Mouse (Mus musculus): ENCODE data around the gene Plekhj1.
"Not testable (repeated sequence)": the region's sequence is repeated elsewhere in the genome, so short reads cannot be mapped to it uniquely, and the experiment has no call there.

Plekhj1 gene

DNA sequence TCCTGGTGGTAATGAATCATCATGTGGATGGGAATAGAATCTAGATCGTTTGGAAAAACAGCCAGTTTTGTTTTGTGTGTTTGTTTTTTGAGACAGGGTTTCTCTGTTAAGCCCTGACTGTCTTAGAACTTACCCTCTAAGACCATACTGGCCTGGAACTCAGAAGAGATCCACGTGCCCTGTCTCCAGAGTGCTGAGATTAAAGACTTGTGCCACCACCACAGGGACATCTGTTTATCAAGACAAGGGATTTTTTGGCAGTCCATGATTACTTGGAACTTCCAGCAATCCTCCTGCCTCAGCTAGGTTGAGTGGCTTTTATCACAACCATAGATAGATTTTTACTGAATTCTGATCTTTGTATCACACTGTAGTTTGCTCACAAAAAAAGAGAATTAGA, 26.4 kb upstream of the Plekhj1 start:
- DNase-seq, result no peak

DNA sequence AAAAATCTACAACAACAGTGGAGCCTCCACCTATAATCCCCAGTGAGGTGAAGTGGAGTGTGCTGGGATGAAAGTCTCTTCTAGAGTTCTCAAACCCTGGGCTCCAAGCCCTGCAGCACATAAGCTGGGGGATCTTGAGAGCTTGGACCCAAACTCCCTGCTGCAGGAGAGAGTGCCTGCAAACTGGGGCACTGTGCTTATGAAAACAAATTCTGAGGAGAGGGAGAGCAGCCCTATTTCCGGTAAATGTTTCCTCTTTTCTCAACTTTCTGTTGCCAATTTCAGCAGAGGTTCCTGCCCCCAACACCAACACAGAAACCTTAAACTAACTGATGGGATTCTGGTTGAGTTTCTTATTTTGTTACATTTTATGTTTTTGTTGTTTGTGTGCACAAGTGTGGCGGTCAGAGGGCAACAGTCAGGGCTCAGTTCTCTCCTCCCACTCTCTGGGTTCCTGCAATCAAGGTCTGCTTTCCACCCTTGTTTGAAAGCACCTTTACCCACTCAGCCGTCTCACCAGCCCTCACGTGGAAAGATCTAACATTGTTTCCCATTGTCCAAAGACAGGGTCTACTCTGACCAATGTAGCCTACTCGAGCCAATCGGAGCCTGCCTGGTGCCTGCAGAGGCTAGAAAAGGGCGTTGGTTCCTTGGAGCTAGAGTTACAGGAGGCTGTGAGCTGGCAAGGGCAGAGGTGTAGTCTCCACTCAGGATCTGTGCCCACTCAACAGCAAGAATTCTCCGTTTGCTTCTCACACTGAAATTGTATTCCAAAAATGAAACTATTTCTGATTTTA, 25.6 kb upstream of the Plekhj1 start:
- peak; percentile 23 for DNase-seq

- no peak for DNase-seq
Measured at GRCm38 (mm10) chr10:80823316-80823715, 24.9 kb upstream of the Plekhj1 start.

- no peak for DNase-seq
Measured at GRCm38 (mm10) chr10:80822528-80822927, 24.1 kb upstream of the Plekhj1 start.

DNA sequence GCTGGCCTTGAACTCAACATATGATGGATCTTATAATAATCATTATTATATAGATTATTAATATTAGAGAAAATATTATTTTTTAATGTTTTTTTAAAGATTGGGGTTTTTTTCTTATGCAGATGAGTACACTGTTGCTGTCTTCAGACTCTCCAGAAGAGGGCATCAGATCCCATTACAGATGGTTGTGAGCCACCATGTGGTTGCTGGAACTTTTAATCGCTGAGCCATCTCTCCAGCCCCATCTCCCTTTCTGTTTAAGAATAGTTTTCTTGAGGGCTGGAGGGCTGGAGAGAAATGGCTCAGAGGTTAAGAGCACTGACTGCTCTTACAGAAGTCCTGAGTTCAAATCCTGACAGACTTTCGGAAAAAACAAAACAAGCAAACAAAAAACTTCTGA, 23.6 kb upstream of the Plekhj1 start:
- DNase-seq, result no peak

- peak; percentile 64 for DNase-seq
Measured at GRCm38 (mm10) chr10:80819406-80819805, 21.0 kb upstream of the Plekhj1 start.

GRCm38 (mm10) chr10:80818599-80819281, 20.3 kb upstream of the Plekhj1 start:
- no peak for DNase-seq

DNA sequence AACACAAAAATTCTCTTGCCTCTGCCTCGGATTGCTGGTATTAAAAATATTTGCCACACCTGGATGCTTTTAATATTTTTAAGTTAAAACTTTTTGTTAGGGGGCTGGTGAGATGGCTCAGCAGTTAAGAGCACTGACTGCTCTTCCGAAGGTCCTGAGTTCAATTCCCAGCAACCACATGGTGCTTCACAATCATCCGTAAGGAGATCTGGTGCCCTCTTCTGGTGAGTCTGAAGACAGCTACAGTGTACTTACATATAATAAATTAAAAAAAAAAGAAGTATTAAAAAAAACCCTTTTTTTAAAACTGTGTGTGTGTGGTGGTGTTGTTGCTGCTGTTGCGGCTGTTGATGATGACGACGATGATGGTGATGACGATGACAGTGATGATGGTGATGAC, 19.5 kb upstream of the Plekhj1 start:
- not testable (repeated sequence) for DNase-seq

GRCm38 (mm10) chr10:80817164-80817563, 18.7 kb upstream of the Plekhj1 start:
- DNase-seq, result no peak

- not testable (repeated sequence) for DNase-seq
Measured at GRCm38 (mm10) chr10:80816303-80816702, 17.9 kb upstream of the Plekhj1 start.

DNA sequence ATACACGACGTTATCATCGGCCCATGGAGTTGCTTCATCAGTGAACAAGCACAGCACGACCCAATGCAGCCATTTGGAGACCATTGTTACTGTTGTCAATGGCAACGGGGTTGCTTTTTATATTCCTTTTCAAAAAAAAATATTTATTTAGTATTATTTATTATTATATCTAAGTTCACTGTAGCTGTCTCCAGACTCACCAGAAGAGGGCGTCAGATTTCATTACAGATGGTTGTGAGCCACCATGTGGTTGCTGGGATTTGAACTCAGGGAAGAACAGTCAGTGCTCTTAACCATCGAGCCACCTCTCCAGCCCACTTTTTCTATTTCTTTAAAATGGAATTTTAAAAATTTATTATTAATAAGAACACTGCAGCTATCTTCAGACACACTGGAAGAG, 16.4 kb upstream of the Plekhj1 start:
- no peak for DNase-seq

- DNase-seq, result no peak
Measured at GRCm38 (mm10) chr10:80813366-80813765, 14.9 kb upstream of the Plekhj1 start, which contains the start of gene Jsrp1. Gene Jsrp1 (minus strand): TSS chr10:80813498.

GRCm38 (mm10) chr10:80812391-80813041, 14.1 kb upstream of the Plekhj1 start:
- no peak for DNase-seq

- no peak for DNase-seq
Measured at GRCm38 (mm10) chr10:80810084-80810483, 11.7 kb upstream of the Plekhj1 start.

- DNase-seq, result no peak
Measured at GRCm38 (mm10) chr10:80808985-80809632, 10.7 kb upstream of the Plekhj1 start.

GRCm38 (mm10) chr10:80808099-80808984, 9.9 kb upstream of the Plekhj1 start:
- DNase-seq, result no peak

GRCm38 (mm10) chr10:80807057-80807627, 8.7 kb upstream of the Plekhj1 start:
- peak; percentile 74 for DNase-seq

DNA sequence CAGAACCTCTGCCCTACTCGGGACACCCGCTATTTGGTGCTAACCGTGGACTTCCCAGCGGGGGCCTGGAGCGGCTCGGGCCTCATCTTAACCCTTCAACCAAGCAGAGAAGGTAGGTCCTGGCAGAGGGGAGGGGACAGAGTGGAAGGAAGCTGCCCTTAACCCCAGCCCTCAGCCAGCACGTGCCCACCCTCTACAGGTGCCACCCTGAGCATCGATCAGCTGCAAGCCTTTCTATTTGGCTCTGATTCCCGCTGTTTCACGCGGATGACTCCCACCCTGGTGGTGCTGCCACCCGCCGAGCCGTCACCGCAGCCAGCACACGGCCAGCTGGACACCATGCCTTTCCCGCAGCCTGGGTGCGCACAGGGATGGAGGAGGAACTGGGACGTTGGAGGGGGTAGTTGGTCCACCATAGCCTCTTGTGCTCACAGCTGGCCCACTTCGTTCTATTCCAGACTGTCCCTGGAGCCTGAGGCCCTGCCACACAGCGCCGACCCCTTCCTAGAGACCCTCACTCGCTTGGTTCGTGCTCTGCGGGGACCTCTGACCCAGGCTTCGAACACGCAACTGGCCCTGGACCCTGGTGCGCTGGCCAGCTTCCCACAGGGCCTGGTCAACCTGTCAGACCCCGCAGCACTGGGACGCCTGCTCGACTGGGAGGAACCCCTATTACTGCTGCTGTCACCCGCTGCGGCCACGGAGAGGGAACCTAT, 8.1 kb upstream of the Plekhj1 start:
- no peak for DNase-seq

DNA sequence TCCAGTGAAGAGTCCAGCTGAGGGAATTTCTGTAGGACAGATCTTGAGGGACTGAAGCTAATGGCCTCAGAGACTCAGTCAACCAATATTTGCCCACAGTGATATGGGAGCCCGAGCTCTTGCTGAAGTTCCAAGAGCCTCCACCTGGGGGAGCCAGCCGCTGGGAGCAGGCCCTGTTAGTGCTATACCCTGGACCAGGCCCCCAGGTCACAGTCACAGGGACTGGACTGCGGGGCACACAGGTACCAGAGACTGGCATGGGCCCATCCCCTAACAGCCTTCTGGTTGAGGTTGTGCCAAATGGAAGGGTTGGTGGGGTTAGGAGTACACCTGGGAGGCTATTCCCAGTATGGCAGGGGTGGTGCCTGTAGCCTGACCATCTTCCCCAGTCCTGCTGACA, 7.5 kb upstream of the Plekhj1 start:
- DNase-seq, result peak; percentile 80

- DNase-seq, result no peak
Measured at GRCm38 (mm10) chr10:80805322-80805721, 6.9 kb upstream of the Plekhj1 start.

DNA sequence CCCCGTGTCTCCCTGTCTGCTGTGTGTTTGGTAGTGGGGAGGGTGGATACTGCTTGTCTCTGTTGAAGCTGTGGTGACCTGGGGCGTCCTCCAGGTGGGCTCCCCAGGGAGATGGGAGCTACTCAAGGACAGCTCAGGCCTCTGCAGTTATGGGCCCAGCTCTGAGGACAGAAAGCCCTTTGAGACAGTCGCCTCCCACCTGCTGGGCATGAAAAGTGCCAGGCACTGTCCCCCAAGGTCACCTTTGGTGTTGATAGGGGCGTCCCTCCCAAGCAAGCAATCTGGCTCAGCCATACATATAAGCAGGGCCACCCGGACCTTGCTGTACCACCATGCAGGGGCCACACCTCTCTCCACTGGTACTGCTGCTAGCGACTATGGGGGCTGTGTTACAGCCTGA, 6.5 kb upstream of the Plekhj1 start, which contains the start of gene Amh:
Gene Amh (plus strand): TSS at position 328 of the 400 bp plus-strand sequence.
- no peak for DNase-seq

All from kidney, adult 18-20 months (tissue).